Mouse (Mus musculus): ENCODE results near the gene Vim.
A peak's percentile ranks its signal among the peaks of the same experiment; 100 is the strongest.
"Not testable (repeated sequence)": the region's sequence is repeated elsewhere in the genome, so short reads cannot be mapped to it uniquely, and the experiment has no call there.

Vim gene

GRCm38 (mm10) chr2:13560396-13560795 lies 13.3 kb upstream of the Vim start:
- DNase-seq (ENCODE audit: low read depth in 1 of 2, low spot score in 2 of 2) = no peak

- DNase-seq (ENCODE audit: low read depth in 1 of 2, low spot score in 2 of 2) = no peak
Observed at GRCm38 (mm10) chr2:13570122-13570521, 3.6 kb upstream of the Vim start.

GRCm38 (mm10) chr2:13572101-13572553 lies 1.6 kb upstream of the Vim start:
- DNase-seq (ENCODE audit: low read depth in 1 of 2, low spot score in 2 of 2) = no peak

GRCm38 (mm10) chr2:13572647-13573407 lies 900 bp upstream of the Vim start:
- DNase-seq (ENCODE audit: low read depth in 1 of 2, low spot score in 2 of 2) = no peak

GRCm38 (mm10) chr2:13574066-13574800 lies 506 bp downstream of the Vim start:
- DNase-seq (ENCODE audit: low read depth in 1 of 2, low spot score in 2 of 2) = peak; percentile 78 to 81

GRCm38 (mm10) chr2:13574801-13575150 lies 1.0 kb downstream of the Vim start:
- peak in 1 of 2 experiments; percentile 36 for DNase-seq (ENCODE audit: low read depth in 1 of 2, low spot score in 2 of 2)

GRCm38 (mm10) chr2:13575287-13575801 lies 1.6 kb downstream of the Vim start:
- peak; percentile 60 to 75 for DNase-seq (ENCODE audit: low read depth in 1 of 2, low spot score in 2 of 2)

- no peak for DNase-seq (ENCODE audit: low read depth in 1 of 2, low spot score in 2 of 2)
Observed at GRCm38 (mm10) chr2:13575926-13576325, 2.2 kb downstream of the Vim start.

GRCm38 (mm10) chr2:13577399-13577798 lies 3.7 kb downstream of the Vim start:
- no peak for DNase-seq (ENCODE audit: low read depth in 1 of 2, low spot score in 2 of 2)

GRCm38 (mm10) chr2:13578473-13579152 lies 4.9 kb downstream of the Vim start:
- no peak for DNase-seq (ENCODE audit: low read depth in 1 of 2, low spot score in 2 of 2)

GRCm38 (mm10) chr2:13579315-13579714 lies 5.6 kb downstream of the Vim start:
- no peak for DNase-seq (ENCODE audit: low read depth in 1 of 2, low spot score in 2 of 2)

- no peak for DNase-seq (ENCODE audit: low read depth in 1 of 2, low spot score in 2 of 2)
Observed at GRCm38 (mm10) chr2:13579991-13580390, 6.3 kb downstream of the Vim start.

- no peak for DNase-seq (ENCODE audit: low read depth in 1 of 2, low spot score in 2 of 2)
Observed at GRCm38 (mm10) chr2:13582184-13582583, 8.5 kb downstream of the Vim start.

- peak in 1 of 2 experiments; percentile 24 for DNase-seq (ENCODE audit: low read depth in 1 of 2, low spot score in 2 of 2)
Observed at GRCm38 (mm10) chr2:13583746-13584145, 10.0 kb downstream of the Vim start.

GRCm38 (mm10) chr2:13593328-13593727 lies 19.6 kb downstream of the Vim start:
- DNase-seq (ENCODE audit: low read depth in 1 of 2, low spot score in 2 of 2) = no peak

GRCm38 (mm10) chr2:13596965-13597656 lies 23.4 kb downstream of the Vim start:
- DNase-seq (ENCODE audit: low read depth in 1 of 2, low spot score in 2 of 2) = no peak

- DNase-seq (ENCODE audit: low read depth in 1 of 2, low spot score in 2 of 2) = no peak
Observed at GRCm38 (mm10) chr2:13598166-13598565, 24.4 kb downstream of the Vim start.

GRCm38 (mm10) chr2:13603093-13603492 lies 29.4 kb downstream of the Vim start:
- no peak for DNase-seq (ENCODE audit: low read depth in 1 of 2, low spot score in 2 of 2)

- not testable (repeated sequence) for DNase-seq (ENCODE audit: low read depth in 1 of 2, low spot score in 2 of 2)
Observed at GRCm38 (mm10) chr2:13603636-13604035, 29.9 kb downstream of the Vim start.

- DNase-seq (ENCODE audit: low read depth in 1 of 2, low spot score in 2 of 2) = no peak
Observed at GRCm38 (mm10) chr2:13630136-13630832, 56.6 kb downstream of the Vim start.

All from monocyte, adult 2 months (primary cell).